Mouse (Mus musculus): ENCODE results near the gene Sept9. TPM values are rescaled to one million over a fixed set of nuclear protein-coding genes. Genes with fewer than 3 reads are reported as not detected.
"Not testable (repeated sequence)": the region's sequence is repeated elsewhere in the genome, so short reads cannot be mapped to it uniquely, and the experiment has no call there.

Sept9 gene
- polyA plus RNA-seq, 1 experiment, result 118 TPM

DNA sequence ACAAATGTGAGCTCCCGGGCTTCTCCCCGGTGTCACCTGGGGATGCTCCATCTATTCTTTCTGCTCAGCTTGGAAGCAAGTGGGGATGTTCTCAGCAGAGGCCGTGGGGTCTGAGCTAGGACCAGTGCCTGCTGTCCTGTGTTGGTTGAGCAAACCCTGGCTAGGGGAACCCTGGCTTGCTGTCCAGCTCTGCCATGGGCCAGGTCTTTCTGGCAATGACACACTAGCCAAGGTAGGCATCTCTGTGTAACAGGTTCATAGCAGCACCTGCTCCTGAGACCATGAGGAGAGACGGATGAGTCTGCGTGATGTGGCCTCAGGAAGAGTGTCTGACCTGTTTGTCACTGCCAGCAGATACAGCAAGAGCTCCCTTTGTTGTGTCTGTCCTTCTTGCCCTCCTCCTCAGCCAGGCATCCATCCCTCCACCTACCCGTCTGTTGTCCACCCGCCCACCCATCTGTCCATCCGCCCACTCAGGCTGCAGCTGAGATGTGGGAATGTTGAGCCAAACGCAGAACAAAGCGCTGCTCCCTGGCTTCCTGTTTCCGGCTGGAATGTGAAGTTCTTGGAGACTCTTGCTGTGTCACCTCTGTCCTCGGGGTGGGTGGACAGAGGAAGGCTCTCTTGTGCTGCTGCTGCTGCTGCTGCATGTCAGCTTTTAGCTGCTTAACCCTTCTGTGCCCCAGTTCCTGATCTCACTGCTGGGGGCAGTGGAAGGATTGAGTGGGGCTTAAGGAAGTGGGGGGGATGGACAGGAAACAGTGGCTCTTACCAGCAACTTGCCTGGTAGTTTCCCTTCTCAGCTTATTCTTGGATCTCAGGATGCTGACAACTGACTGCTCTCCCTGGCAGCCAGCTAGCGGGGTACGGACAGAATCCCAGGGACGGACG lies 117.2 kb downstream of the Sept9 start:
- H3K4me3 ChIP-seq (ENCODE audit: insufficient read depth, low read depth, low read length), result peak overlapping the region; percentile 34
- H3K27ac ChIP-seq (replicated peaks; ENCODE audit: low read depth, low read length), result peak overlapping the region; percentile 73
- peaks cover 80% of the 10 kb centered on the region for H3K4me1 ChIP-seq (ENCODE audit: control insufficient read depth, insufficient read depth, insufficient read length, low read length)

DNA sequence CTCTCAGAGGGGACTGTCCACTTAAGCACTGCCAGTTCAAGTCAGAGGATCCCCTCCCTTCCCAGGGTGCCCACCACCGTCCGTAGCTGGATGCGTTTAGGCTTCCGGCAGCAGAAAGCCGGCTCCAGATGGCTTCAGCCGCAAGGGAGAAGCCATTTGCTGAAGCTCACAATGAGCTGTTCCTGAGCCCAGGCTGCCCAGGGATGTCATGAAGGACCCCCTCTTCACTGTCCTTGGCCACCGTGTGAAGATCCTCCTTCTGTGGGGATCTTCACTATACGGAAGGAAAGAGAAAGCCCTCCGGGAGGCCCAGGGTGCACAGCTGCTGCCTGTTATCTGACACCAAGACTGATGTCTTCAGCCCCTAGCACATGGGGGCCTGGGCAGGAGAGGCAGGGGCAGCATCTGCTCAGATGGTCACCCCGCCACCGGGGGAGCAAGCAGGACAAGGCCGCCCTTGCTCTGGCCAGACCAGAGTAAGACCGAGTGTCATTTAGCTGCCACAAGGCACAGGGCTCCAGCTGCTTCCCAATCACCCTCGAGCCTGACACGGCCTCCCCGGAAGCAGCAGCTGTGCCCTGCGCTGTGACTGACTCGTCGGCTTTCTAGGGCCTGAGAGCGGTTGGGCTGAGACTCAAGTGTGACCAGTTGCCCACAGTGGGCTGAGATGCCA lies 118.1 kb downstream of the Sept9 start:
- peak overlapping the region; percentile 34 for H3K4me3 ChIP-seq (ENCODE audit: insufficient read depth, low read depth, low read length)
- H3K27ac ChIP-seq (replicated peaks; ENCODE audit: low read depth, low read length), result peak overlapping the region; percentile 73
- peaks cover 81% of the 10 kb centered on the region for H3K4me1 ChIP-seq (ENCODE audit: control insufficient read depth, insufficient read depth, insufficient read length, low read length)

DNA sequence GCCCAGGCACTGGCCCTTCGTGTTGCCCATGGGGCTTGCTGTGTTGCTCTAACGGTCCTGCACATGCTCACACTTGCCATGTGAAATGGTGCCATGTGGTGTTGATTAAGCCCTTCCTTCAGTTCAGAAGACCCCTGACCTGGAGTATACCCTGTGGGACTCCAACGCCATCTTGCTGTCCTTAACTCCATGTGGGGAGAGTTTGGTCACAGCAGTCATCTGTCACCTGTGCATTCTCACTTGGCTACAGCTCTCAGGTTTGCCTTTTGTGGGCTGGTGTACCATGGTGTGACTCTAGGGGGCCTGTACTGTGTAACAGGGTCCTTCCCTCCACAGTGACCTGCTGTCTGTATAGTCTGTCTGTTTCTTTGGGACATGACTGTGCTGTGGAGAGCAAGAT lies 118.7 kb downstream of the Sept9 start:
- peak overlapping the region; percentile 73 for H3K27ac ChIP-seq (replicated peaks; ENCODE audit: low read depth, low read length)
- H3K4me1 ChIP-seq (ENCODE audit: control insufficient read depth, insufficient read depth, insufficient read length, low read length), result peaks cover 82% of the 10 kb centered on the region
- H3K4me3 ChIP-seq (ENCODE audit: insufficient read depth, low read depth, low read length), result no peak overlapping the region

DNA sequence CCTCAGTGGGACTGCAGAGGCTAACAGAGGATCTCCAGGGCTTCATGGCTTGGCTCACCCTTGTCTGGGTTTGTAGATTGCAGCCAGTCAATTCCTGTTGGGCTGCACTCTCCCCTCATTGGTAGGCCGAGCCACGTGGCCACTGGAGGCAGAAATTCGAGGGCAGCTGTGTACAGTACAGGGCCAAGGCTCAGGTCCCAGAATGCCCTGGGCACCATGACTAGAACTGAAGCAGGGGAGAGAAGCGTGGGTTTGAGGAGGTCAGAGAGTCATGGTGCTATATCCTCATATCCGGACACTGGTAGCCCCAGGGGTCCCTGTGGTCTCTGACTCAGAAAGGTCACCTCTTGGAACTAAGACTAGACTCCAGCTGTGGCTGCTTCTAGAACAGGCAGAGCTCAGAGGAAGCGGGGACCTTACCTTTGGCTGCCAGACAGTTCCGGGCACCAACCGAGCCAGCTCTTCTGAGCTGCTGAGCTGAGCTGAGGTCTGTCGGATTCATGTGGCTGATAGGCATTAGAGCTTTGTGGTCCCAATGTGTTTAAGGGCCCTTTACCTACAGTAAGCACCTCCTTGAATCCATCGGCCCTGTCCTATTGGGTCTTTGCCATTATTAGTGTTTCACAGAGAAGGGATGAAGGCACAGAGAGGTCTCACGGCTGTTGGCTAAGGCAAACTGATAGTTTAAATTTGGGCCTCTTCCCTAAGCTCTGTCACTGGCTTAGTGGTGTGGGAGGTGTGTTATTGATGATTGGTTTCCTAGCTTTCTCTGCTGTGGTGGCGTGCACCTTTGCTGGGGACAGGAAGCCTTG lies 119.5 kb downstream of the Sept9 start:
- peak overlapping the region; percentile 73 for H3K27ac ChIP-seq (replicated peaks; ENCODE audit: low read depth, low read length)
- H3K4me3 ChIP-seq (ENCODE audit: insufficient read depth, low read depth, low read length), result no peak overlapping the region
- H3K4me1 ChIP-seq (ENCODE audit: control insufficient read depth, insufficient read depth, insufficient read length, low read length), result peaks cover 82% of the 10 kb centered on the region

DNA sequence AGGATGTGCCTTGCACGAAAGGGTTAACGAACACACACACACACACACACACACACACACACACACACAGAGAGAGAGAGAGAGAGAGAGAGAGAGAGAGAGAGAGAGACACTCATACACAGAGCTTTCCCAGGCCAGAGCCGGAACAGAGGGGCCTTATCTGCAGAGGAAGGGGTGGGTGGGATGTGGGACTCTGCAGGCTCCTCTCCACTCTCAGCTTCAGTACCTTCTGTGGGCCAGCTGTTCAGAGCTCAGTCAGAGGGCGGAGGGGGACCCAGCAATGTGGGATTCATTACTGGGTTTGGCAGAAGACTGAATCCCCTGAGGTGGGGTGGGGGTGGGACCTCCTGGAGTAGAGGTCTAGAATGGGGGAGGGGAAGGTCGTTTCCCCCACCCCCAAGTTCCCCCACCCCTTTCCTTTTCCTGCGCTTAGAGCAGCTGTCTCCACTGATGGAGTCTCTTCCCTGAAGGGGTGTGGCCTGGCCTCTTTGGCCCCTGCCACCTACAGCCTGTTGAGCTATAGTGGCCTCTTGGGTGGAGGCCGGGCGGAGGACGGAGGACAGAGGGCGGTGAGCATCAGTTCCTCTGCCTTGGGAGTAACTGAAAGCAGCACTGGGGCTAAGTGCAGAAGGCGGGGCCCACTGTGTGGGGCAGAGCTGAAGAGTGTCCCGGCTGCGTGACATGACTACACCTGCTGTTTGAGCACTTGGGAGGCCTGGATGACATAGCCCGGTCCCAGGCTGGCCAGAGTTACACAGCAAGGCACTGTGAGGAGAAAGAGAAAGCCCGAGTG lies 120.3 kb downstream of the Sept9 start:
- H3K4me1 ChIP-seq (ENCODE audit: control insufficient read depth, insufficient read depth, insufficient read length, low read length), result peaks cover 80% of the 10 kb centered on the region
- no peak overlapping the region for H3K4me3 ChIP-seq (ENCODE audit: insufficient read depth, low read depth, low read length)
- H3K27ac ChIP-seq (replicated peaks; ENCODE audit: low read depth, low read length), result peak overlapping the region; percentile 86

DNA sequence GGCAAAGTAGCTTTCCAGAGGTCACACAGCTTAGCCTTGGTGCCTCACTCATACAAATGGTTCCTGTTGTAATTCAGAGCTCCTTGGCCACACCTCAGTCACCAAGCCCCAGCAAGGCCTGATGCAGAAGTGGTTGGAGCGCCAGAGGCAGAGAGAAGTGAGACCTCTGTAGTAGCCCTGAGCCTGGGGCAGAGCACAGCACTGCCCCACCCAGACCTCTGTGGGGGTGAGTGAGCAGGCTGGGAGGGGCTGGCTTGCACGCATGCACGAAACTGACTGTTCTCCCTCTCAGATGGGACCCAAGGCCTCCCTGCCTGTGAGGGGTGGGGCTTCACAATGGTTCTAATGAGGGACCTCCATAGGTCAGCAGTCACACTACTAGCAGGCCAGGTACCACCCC lies 121.0 kb downstream of the Sept9 start:
- Histone ChIP-seq H3K4me1 (ENCODE audit: control insufficient read depth, insufficient read depth, insufficient read length, low read length) (peaks cover 77% of the 10 kb centered on the region), H3K27ac (replicated peaks; ENCODE audit: low read depth, low read length) (peak overlapping the region; percentile 86), H3K4me3 (ENCODE audit: insufficient read depth, low read depth, low read length) (no peak overlapping the region)

DNA sequence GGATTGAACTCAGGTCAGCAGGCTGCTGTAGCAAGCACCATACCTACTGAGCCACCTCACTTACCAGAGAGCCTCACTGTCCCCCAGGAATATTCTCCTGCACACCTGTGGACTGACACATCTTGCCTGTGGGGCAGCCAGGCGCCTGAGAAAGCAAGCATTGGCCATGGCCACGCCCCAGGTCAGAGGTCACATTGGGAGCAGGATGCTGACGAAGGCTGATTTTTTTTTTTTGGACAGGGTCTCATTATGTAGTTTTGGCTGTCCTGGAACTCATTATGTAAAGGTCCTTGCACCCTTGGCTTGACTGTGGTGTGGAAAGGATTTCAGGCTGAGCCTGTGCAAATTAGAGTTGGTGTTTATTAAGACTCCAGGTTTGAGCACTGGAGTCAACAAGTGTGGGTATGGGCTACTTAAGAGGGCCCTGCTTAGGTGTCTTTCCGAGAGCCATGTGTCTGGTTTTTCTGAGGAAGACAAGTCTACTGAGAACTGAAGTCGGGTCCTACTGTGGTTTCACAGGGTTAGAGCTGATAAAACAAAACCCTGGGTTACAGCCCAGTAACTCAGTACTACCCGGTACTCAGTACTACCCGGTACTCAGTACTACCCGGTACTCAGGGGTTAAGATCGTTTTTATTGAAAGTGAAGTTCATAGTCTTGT lies 122.0 kb downstream of the Sept9 start:
- H3K27ac ChIP-seq (replicated peaks; ENCODE audit: low read depth, low read length), result 0 out of 2 replicates have a peak overlapping the region, but pooled peaks have one; percentile 6
- H3K4me1 ChIP-seq (ENCODE audit: control insufficient read depth, insufficient read depth, insufficient read length, low read length), result peaks cover 78% of the 10 kb centered on the region
- no peak overlapping the region for H3K4me3 ChIP-seq (ENCODE audit: insufficient read depth, low read depth, low read length)

DNA sequence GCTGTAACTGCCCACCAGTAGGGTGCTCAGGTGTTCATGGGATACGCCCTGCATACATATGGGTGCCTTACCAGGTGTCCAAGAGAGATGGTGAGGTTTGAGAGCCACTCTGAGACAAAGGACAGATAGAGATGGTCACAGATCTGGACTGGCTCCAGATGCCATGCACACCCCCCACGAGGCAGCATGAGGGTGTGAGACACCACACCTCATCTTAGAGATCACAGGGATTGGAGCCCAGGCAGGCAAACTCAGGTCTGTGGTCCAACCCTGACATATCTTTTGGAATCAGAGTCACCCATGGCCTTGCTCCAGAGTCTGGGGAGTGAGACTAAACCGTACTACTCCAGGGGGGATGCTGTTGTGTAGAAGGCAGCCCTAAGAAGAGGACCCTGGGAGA lies 122.8 kb downstream of the Sept9 start:
- H3K4me3 ChIP-seq (ENCODE audit: insufficient read depth, low read depth, low read length), result no peak overlapping the region
- H3K27ac ChIP-seq (replicated peaks; ENCODE audit: low read depth, low read length), result peak overlapping the region; percentile 60; the same call in 1 of the 2 replicates
- H3K4me1 ChIP-seq (ENCODE audit: control insufficient read depth, insufficient read depth, insufficient read length, low read length), result peaks cover 82% of the 10 kb centered on the region

DNA sequence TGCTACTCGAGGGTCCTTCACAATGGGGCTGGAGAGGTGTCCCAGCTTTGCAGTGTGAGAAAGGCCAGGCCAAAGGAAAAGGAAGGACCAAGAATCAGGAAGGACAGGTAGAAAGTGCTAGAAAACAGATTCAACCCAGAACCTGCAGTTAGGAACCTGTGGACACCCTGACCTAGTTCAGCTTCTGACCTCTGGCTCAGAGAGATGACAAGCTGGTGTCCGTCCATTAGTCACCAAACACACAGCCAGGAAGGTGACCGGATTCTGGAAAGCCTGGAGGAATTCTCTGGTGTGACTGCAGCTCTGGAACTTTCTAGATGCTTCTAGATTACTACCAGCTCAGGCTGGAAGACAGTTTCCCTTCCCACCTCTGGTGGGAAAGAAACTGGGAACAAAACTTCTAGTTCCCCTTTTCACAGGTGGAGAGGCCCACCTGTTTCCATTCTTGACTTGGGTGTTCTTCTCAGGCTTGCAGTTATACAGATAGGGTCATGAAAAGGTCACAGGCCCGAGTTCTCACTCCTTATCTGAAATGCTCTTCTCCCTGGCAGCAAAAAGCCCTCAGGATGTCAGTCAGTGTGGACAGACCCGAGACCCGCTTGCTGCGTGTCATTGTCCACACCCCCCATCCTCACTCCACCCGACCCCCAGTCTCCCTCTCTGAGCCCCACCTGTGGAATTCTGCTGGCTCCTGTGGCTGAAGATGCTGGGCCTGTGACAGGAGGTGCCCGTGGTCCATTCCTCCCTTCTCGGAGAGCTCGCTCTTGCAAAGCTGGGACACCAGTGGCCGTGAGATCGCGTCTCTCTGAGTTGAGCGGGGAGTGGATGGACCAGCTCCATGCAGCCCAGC lies 123.5 kb downstream of the Sept9 start:
- H3K27ac ChIP-seq (replicated peaks; ENCODE audit: low read depth, low read length), result peak overlapping the region; percentile 60
- no peak overlapping the region for H3K4me3 ChIP-seq (ENCODE audit: insufficient read depth, low read depth, low read length)
- peaks cover 75% of the 10 kb centered on the region for H3K4me1 ChIP-seq (ENCODE audit: control insufficient read depth, insufficient read depth, insufficient read length, low read length)

DNA sequence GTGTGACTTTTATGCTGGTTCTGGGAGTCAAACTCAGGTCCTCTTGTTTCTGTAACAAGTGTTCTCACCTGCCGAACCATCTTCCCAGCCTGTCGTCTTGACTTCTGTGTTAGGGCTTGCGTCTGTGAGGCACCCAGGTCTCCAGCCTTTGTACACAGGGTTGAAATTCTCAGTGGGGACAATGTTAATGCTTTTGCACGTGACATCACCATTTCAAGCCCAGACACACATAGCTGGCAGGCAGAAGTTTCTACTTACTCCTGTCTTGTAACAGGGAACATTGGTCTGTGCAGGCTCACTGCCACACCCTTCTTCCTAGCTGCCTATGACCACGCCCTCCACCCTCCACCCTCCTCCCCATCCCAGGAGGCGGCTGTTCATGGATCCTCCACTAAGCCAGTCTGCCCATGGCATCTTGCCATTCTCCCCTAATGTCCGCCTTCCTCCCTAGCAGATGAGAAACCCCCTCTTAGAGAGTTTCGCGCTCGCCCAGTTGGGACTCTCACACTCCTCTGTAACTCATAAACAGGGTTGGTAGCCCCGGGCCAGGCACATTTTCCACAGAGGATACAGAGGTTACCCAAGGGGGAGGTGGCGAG lies 124.6 kb downstream of the Sept9 start:
- Histone ChIP-seq H3K4me3 (ENCODE audit: insufficient read depth, low read depth, low read length) (no peak overlapping the region), H3K4me1 (ENCODE audit: control insufficient read depth, insufficient read depth, insufficient read length, low read length) (peaks cover 64% of the 10 kb centered on the region), H3K27ac (replicated peaks; ENCODE audit: low read depth, low read length) (no peak overlapping the region)

DNA sequence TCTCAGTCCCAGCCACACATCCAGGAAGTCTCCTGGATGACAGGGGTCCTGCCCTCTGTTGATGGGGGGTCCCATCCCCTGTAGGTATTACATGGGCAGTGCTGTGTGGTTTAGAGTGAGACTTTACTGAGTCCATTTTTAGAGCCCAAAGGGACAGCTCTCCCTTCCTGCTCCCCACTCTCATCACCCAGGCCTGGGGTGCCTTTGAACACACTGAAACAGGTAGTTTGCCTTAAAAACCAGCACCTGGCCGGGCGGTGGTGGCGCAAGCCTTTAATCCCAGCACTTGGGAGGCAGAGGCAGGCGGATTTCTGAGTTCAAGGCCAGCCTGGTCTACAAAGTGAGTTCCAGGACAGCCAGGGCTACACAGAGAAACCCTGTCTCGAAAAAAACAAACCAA lies 125.3 kb downstream of the Sept9 start:
- peaks cover 59% of the 10 kb centered on the region for H3K4me1 ChIP-seq (ENCODE audit: control insufficient read depth, insufficient read depth, insufficient read length, low read length)
- H3K4me3 ChIP-seq (ENCODE audit: insufficient read depth, low read depth, low read length); H3K27ac ChIP-seq (replicated peaks; ENCODE audit: low read depth, low read length): not testable (repeated sequence)

DNA sequence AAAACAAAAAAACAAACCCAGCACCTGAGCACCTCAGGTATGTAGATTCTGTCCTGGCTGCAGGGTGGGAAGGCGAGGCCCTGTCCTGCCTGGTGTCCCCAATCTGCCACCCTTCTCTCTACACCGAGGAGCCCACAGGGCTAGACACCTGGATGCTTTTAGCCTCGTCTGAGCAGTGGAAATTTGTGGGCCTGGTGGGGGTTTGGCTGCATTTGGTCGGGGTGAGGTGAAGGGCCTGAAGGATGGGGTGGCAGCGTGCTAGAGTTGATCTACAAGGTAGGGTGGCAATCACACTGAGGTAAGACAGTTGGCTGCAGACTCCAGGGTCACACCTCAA lies 125.6 kb downstream of the Sept9 start:
- peaks cover 58% of the 10 kb centered on the region for H3K4me1 ChIP-seq (ENCODE audit: control insufficient read depth, insufficient read depth, insufficient read length, low read length)
- H3K4me3 ChIP-seq (ENCODE audit: insufficient read depth, low read depth, low read length), result no peak overlapping the region
- peak overlapping the region; percentile 41; the same call in 1 of the 2 replicates for H3K27ac ChIP-seq (replicated peaks; ENCODE audit: low read depth, low read length)

DNA sequence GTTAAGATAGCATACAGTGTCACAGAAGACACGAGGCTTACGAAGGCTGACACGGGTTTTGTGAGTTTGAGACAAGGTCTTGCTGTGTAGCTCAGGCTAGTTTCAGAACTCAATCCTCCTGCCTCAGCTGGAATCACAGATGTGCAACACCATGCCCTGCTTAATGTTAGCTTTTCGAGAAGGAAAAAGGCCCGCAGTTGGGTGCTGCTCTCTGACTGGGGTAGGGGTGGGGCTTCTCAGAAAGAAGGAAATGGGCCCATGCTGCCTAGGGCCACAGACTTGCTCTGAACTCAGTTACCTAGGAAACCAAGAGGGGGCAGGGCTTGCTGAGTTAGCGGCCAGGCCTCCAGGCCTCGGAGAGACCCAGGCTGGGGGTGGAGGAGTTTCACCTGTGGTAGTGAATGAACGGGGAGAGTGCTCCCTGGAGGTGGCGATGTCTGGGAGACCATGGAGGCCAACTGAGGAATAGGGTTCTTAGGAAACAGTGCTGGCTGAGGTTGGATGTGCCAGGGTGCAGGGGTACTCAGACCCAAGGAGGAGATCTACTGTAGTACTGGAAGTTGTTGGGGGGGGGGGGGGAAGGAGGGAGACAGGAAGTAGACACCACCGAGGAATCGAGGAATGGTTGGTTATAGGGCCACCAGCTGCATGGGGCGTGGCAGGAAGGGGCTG lies 126.1 kb downstream of the Sept9 start:
- H3K27ac ChIP-seq (replicated peaks; ENCODE audit: low read depth, low read length), result peak overlapping the region; percentile 41
- peaks cover 58% of the 10 kb centered on the region for H3K4me1 ChIP-seq (ENCODE audit: control insufficient read depth, insufficient read depth, insufficient read length, low read length)
- no peak overlapping the region for H3K4me3 ChIP-seq (ENCODE audit: insufficient read depth, low read depth, low read length)
